Mouse (Mus musculus): ENCODE measurements around the gene Chrnb2. TPM values are rescaled to one million over a fixed set of nuclear protein-coding genes. Genes with fewer than 3 reads are reported as not detected.

Chrnb2 gene
- total and polyA plus RNA-seq, 3 experiments, result 1.6 to 4.0 TPM; not detected in 1

DNA sequence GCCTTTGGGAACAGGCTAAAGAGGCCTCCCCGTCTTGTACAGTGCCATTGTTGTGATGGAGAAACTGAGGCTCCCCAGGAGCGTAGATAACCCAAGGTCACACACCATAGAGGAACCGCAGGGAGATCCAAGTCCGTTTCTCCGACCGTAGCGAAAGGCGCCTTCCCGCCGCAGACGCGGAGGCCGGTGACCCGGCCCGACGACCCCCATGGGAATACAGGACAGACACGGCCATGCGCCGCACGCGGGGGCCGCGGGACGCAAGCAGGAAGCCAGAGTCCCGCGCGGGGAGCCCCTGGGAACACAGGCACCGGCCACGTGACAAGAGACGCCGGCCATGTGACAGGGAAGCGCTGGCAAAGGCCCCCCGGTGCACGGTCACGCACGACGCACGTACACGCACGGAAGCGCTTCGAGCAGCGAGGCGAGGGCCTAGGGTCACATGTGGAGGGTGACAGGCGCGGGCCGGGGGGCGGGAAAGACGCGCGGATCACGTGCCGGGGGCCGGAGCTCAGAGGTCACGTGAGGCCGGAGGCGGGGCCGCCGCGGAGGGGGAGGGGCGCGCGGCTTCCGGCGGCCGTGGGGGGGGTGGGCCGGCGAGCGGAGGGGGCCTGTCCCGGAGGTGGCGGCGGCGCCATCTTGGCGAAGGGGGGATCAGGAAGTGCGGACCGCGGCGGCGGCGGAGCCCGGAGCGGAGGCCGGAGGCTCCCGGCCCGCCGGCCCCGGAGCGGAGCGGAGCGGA lies 8.7 kb upstream of the Chrnb2 start, which contains the start of gene Ube2q1:
Gene Ube2q1, plus strand, starts transcription at position 649 of the 742 bp plus-strand sequence.
- H3K79me2 ChIP-seq (ENCODE audit: control insufficient read depth, insufficient read depth, low read length, poor library complexity), result peaks cover 43% of the 10 kb centered on the region
- H3K27ac ChIP-seq (ENCODE audit: control insufficient read depth, low read depth, low read length), result peak within 1 kb of the TSS; percentile 92
- peaks cover 15 to 38% of the 10 kb centered on the region in 2 experiments for H3K36me3 ChIP-seq (ENCODE audit: control insufficient read depth in 1 of 2, insufficient read depth in 2 of 2, low read length in 2 of 2)
- TF ChIP-seq ZC3H11A (IDR thresholded peaks at IDR 0.05; ENCODE audit: low read depth, low read length), result no peak
- TF ChIP-seq MYB (IDR thresholded peaks at IDR 0.05; ENCODE audit: low read depth, low read length), result no peak
- TF ChIP-seq USF2 (IDR thresholded peaks at IDR 0.05; ENCODE audit: borderline replicate concordance in 1 of 2, insufficient read depth in 1 of 2, low read depth in 1 of 2, low read length in 2 of 2), result peak; percentile 79 to 97
- TF ChIP-seq ZMIZ1 (IDR thresholded peaks at IDR 0.05; ENCODE audit: low read depth, low read length), result peak; percentile 59; the same call in 1 of the 2 replicates
- TF ChIP-seq CHD1 (IDR thresholded peaks at IDR 0.05; ENCODE audit: low read depth, low read length), result no peak; the same call in 1 of the 2 replicates
- TF ChIP-seq HCFC1 (IDR thresholded peaks at IDR 0.05; ENCODE audit: low read depth, low read length), result peak; percentile 89
- peak; percentile 78 for TF ChIP-seq NELFE (IDR thresholded peaks at IDR 0.05; ENCODE audit: low read depth, low read length)
- peak; percentile 97 for TF ChIP-seq USF1 (IDR thresholded peaks at IDR 0.05; ENCODE audit: low read depth, low read length)
- 0 out of 2 replicates have a peak, but pooled peaks have one; percentile 8 for TF ChIP-seq MEF2A (IDR thresholded peaks at IDR 0.05; ENCODE audit: extremely low read depth, insufficient replicate concordance, low read depth, low read length, poor library complexity, severe bottlenecking)
- peak; percentile 91 for TF ChIP-seq SIN3A (IDR thresholded peaks at IDR 0.05; ENCODE audit: low read length)
- peak; percentile 91 for TF ChIP-seq ELF1 (IDR thresholded peaks at IDR 0.05; ENCODE audit: low read depth, low read length)
- peak in 1 of 2 experiments; percentile 57; a peak in 1 of 4 replicates for TF ChIP-seq EP300 (IDR thresholded peaks at IDR 0.05; ENCODE audit: low read depth in 1 of 2, low read length in 2 of 2)
- peak; percentile 99 for TF ChIP-seq BHLHE40 (IDR thresholded peaks at IDR 0.05; ENCODE audit: borderline replicate concordance, low read depth, low read length)
- TF ChIP-seq GATA1 (IDR thresholded peaks at IDR 0.05; ENCODE audit: low read depth, low read length), result no peak
- no peak for TF ChIP-seq CTCF (IDR thresholded peaks at IDR 0.05 in 2 of 3, conservative IDR thresholded peaks at IDR 0.05 in 1 of 3; ENCODE audit: control insufficient read depth in 1 of 3, insufficient read depth in 1 of 3, low read depth in 2 of 3, low read length in 3 of 3, poor library complexity in 1 of 3, severe bottlenecking in 1 of 3)
- TF ChIP-seq MYC (IDR thresholded peaks at IDR 0.05; ENCODE audit: low read depth, low read length), result peak; percentile 96
- peak; percentile 67; the same call in 1 of the 2 replicates for TF ChIP-seq POLR2AphosphoS2 (IDR thresholded peaks at IDR 0.05; ENCODE audit: low read length)
- 0 out of 2 replicates have a peak, but pooled peaks have one; percentile 37 for TF ChIP-seq RCOR1 (IDR thresholded peaks at IDR 0.05; ENCODE audit: low read depth, low read length)
- no peak for TF ChIP-seq JUND (IDR thresholded peaks at IDR 0.05; ENCODE audit: low read depth, low read length)
- TF ChIP-seq ZNF384 (IDR thresholded peaks at IDR 0.05; ENCODE audit: low read depth, low read length), result no peak
- peak; percentile 24; the same call in 1 of the 2 replicates for TF ChIP-seq TBP (IDR thresholded peaks at IDR 0.05; ENCODE audit: low read depth, low read length)
- TF ChIP-seq MAFK (IDR thresholded peaks at IDR 0.05; ENCODE audit: borderline replicate concordance, low read depth, low read length), result no peak
- peak; percentile 99 for TF ChIP-seq MAX (IDR thresholded peaks at IDR 0.05; ENCODE audit: low read length)
- peak; percentile 78 to 79 for TF ChIP-seq POLR2A (IDR thresholded peaks at IDR 0.05; ENCODE audit: control insufficient read depth in 1 of 2, insufficient read depth in 1 of 2, low read depth in 1 of 2, low read length in 2 of 2, poor library complexity in 1 of 2)
- peak; percentile 87 for TF ChIP-seq ETS1 (IDR thresholded peaks at IDR 0.05; ENCODE audit: low read depth, low read length)
- 0 out of 2 replicates have a peak, but pooled peaks have one; percentile 43 for TF ChIP-seq NRF1 (IDR thresholded peaks at IDR 0.05; ENCODE audit: insufficient read depth, low read depth, low read length, poor library complexity, severe bottlenecking)
- peak; percentile 95 for TF ChIP-seq MAZ (IDR thresholded peaks at IDR 0.05; ENCODE audit: low read depth, low read length)
- TF ChIP-seq ZKSCAN1 (IDR thresholded peaks at IDR 0.05; ENCODE audit: low read depth, low read length), result no peak
- TF ChIP-seq POLR2AphosphoS5 (IDR thresholded peaks at IDR 0.05; ENCODE audit: borderline replicate concordance, low read depth, low read length), result no peak
- no peak for TF ChIP-seq GABPA (IDR thresholded peaks at IDR 0.05; ENCODE audit: low read depth, low read length)
- TF ChIP-seq TCF12 (IDR thresholded peaks at IDR 0.05; ENCODE audit: low read depth, low read length), result peak; percentile 71
- peak; percentile 86 for TF ChIP-seq MXI1 (IDR thresholded peaks at IDR 0.05; ENCODE audit: low read depth, low read length)
- DNase-seq (ENCODE audit: low read depth, low spot score), result peak; percentile 98
- peak within 1 kb of the TSS; percentile 83 to 92 for H3K4me3 ChIP-seq (ENCODE audit: control insufficient read depth in 1 of 2, insufficient read depth in 1 of 2, low read depth in 2 of 2, low read length in 2 of 2)
- H3K9me3 ChIP-seq (replicated peaks; ENCODE audit: insufficient read depth, low read length), result no peaks in the 10 kb centered on the region
- no peaks in the 10 kb centered on the region for H3K27me3 ChIP-seq (ENCODE audit: control insufficient read depth in 1 of 2, insufficient read depth in 2 of 2, low read length in 2 of 2)
- peaks cover 22 to 37% of the 10 kb centered on the region in 2 experiments for H3K4me1 ChIP-seq (ENCODE audit: control insufficient read depth in 1 of 2, insufficient read depth in 2 of 2, low read length in 2 of 2)
- peak within 1 kb of the TSS; percentile 98 for H3K9ac ChIP-seq (ENCODE audit: control insufficient read depth, low read depth, low read length, poor library complexity, severe bottlenecking)
